Mouse (Mus musculus) E14TG2a.4 (cell line): ENCODE data around the gene Nle1.

ENCODE experiments used
- CTCF ChIP-seq: conservative IDR thresholded peaks from 2 replicates; pipeline ENCODE4 v1.5.1; 2014; ENCODE audit warnings: low read length
- POU5F1 ChIP-seq: IDR thresholded peaks from 2 replicates; pipeline ENCODE4 v1.6.1; 2014; ENCODE audit warnings: low read length, borderline replicate concordance

GRCm38 (mm10) chr11:82904952-82905351, 3.3 kb downstream of the Nle1 start:
- TF ChIP-seq CTCF (no peak), POU5F1 (no peak)
